Mouse (Mus musculus) lung, postnatal 0 days (tissue): Measurements from ENCODE around the gene Dus2. TPM values are rescaled to one million over a fixed set of nuclear protein-coding genes. Genes with fewer than 3 reads are reported as not detected.

Experiments
- ATAC-seq: fragments of 200-750 bp; cut with Nextera tagmentation; 2 replicates; pipeline ENCODE4 v1.8.0; 2017; ENCODE audit warnings: moderate library complexity
- DNase-seq: peaks from one replicate; pipeline ENCODE4 v3.0.0-alpha.2; 2016; ENCODE audit warnings: low spot score
- H3K27ac ChIP-seq: fragments of 300-500 bp; sonication (generic); 2 replicates; pipeline ENCODE4 v1.5.1; 2014; ENCODE audit warnings: antibody characterized with exemption, mild to moderate bottlenecking, low read length, mixed read lengths
- H3K27me3 ChIP-seq: fragments of 300-500 bp; sonication (generic); replicated peaks from 2 replicates; pipeline ENCODE4 v1.6.1; 2014; ENCODE audit warnings: low read length, mixed read lengths; ENCODE audit not compliant: insufficient read depth
- H3K36me3 ChIP-seq: fragments of 300-500 bp; sonication (generic); 2 replicates; pipeline ENCODE4 v1.6.1; 2014; ENCODE audit warnings: low read length, mixed read lengths; ENCODE audit not compliant: insufficient read depth
- H3K4me1 ChIP-seq: fragments of 300-500 bp; sonication (generic); 2 replicates; pipeline ENCODE4 v1.6.1; 2014; ENCODE audit warnings: antibody characterized with exemption, low read depth, low read length, mixed read lengths; ENCODE audit not compliant: insufficient read depth
- H3K4me2 ChIP-seq: fragments of 300-500 bp; sonication (generic); replicated peaks from 2 replicates; pipeline ENCODE4 v1.6.1; 2014; ENCODE audit warnings: low read depth, mild to moderate bottlenecking, low read length, moderate library complexity, mixed read lengths
- H3K4me3 ChIP-seq: fragments of 300-500 bp; sonication (generic); 2 replicates; pipeline ENCODE4 v1.5.1; 2014; ENCODE audit warnings: low read depth, low read length
- H3K9ac ChIP-seq: fragments of 300-500 bp; sonication (generic); replicated peaks from 2 replicates; pipeline ENCODE4 v1.6.1; 2014; ENCODE audit warnings: low read depth, mild to moderate bottlenecking
- H3K9me3 ChIP-seq: fragments of 300-500 bp; sonication (generic); 2 replicates; pipeline ENCODE4 v1.6.1; 2016; ENCODE audit warnings: low read length, mixed read lengths
- CTCF ChIP-seq: IDR thresholded peaks from 2 replicates; pipeline ENCODE4 v1.5.1; 2016; ENCODE audit warnings: antibody characterized with exemption, mild to moderate bottlenecking
- EP300 ChIP-seq: IDR thresholded peaks from 2 replicates; pipeline ENCODE4 v1.6.1; 2016; ENCODE audit warnings: antibody characterized with exemption, mild to moderate bottlenecking, control low read depth
- WGBS: fragments of 180-500 bp; shearing (Covaris S2); extraction: QIAGEN DNeasy Blood & Tissue Kit; methylation state at CpG from one replicate; pipeline ENCODE4 v1.1.7; 2014; 5-methylcytosine and 5-hydroxymethylcytosine counted together
- microRNA-seq: library from miRNA; unstranded; fragments of <30 nt; microRNA quantifications from one replicate; pipeline ENCODE4, GENCODE M21; 2016
- polyA plus RNA-seq: library from polyadenylated mRNA; unstranded; fragments of >200 nt; fragmentation: Nextera tagmentation; extraction: Ambion mirVana; gene quantifications from 2 replicates; pipeline ENCODE4 v1.2.1, GENCODE M21; 2015

The Dus2 gene
- polyA plus RNA-seq, 1 experiment from 2014 or later, result 7.4 TPM

- DNase-seq (no peak), ATAC-seq (no peak)
- no peak overlapping the region for H3K9ac ChIP-seq
- peaks cover 4% of the 10 kb centered on the region; the same call in 1 of the 2 replicates for H3K36me3 ChIP-seq
- H3K27me3 ChIP-seq, result no peaks in the 10 kb centered on the region
- TF ChIP-seq CTCF, result no peak
- no peak for TF ChIP-seq EP300
- no peak overlapping the region for H3K4me3 ChIP-seq
- H3K27ac ChIP-seq, result no peak overlapping the region
- WGBS, result 94% methylated on average over 5 of the region's 5 CpGs
- H3K4me1 ChIP-seq, result no peaks in the 10 kb centered on the region
- no peak overlapping the region for H3K4me2 ChIP-seq
- H3K9me3 ChIP-seq, result no peaks in the 10 kb centered on the region
Observed at GRCm38 (mm10) chr8:106075863-106076174, 84.7 kb downstream of the Dus2 start.

GRCm38 (mm10) chr8:106076612-106077011 lies 85.5 kb downstream of the Dus2 start:
- no peak overlapping the region for H3K27ac ChIP-seq
- H3K4me1 ChIP-seq, result no peaks in the 10 kb centered on the region
- no peak overlapping the region for H3K4me2 ChIP-seq
- no peaks in the 10 kb centered on the region for H3K27me3 ChIP-seq
- WGBS, result 75% methylated on average over 5 of the region's 5 CpGs
- no peak overlapping the region for H3K4me3 ChIP-seq
- H3K36me3 ChIP-seq, result peaks cover 4% of the 10 kb centered on the region; the same call in 1 of the 2 replicates
- no peak overlapping the region for H3K9ac ChIP-seq
- TF ChIP-seq CTCF (peak; percentile 54), EP300 (no peak)
- DNase-seq (peak; percentile 47), ATAC-seq (no peak)
- H3K9me3 ChIP-seq, result no peaks in the 10 kb centered on the region

DNA sequence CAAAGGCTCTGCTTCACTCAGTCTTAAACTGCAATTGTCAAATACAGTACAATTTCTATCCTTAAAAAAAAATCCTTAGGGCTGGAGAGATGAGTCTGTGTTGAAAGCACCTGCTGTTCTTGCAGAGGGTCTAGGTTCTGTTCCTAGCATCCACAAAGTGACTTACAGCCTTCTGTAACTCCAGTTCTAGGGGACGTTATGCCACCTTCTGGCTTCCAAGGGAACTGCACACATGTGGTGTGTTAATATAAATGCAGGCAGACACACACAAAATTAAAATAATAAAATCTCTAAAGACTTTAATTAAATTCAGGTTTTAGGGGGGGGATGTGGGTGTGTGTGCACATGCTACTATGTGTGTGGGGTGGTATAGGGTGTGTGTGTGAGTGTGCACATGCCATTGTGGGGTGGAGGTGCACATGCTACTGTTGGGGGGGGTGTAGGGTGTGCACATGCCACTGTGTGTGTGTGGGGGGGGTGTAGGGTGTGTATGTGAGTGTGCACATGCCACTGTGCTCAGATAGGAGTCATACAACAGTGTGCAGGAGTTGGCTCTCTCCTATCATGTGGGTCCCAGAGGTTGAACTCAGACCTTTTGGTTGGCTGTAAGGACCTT lies 86.4 kb downstream of the Dus2 start:
- no peak for TF ChIP-seq EP300
- TF ChIP-seq CTCF, result peak; percentile 43
- ATAC-seq (no peak), DNase-seq (no peak)
- H3K36me3 ChIP-seq, result peaks cover 4% of the 10 kb centered on the region; the same call in 1 of the 2 replicates
- no peak overlapping the region for H3K9ac ChIP-seq
- no peak overlapping the region for H3K4me3 ChIP-seq
- whole genome bisulfite sequencing, result 100% methylated on average over 1 of the region's 1 CpGs
- H3K9me3 ChIP-seq, result no peaks in the 10 kb centered on the region
- no peaks in the 10 kb centered on the region for H3K4me1 ChIP-seq
- no peak overlapping the region for H3K4me2 ChIP-seq
- H3K27me3 ChIP-seq, result no peaks in the 10 kb centered on the region
- H3K27ac ChIP-seq, result no peak overlapping the region

DNA sequence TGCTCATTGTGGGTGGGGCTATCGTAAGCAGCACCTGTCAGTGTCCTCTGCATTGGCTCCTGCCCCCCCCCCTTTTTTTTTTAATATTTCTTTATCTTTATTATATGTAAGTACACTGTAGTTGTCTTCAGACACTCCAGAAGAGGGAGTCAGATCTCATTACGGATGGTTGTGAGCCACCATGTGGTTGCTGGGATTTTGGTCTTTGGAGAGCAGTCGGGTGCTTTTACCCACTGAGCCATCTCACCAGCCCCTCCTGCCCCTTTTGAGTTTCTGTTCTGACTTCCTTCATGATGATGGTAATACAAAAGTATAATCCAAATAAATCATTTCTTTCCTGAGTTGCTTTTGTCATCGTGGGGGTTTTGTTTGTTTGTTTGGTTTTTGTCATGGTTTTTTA lies 111.2 kb downstream of the Dus2 start:
- Histone ChIP-seq H3K9me3 (no peaks in the 10 kb centered on the region), H3K27ac (no peak overlapping the region), H3K4me2 (no peak overlapping the region), H3K4me3 (no peak overlapping the region), H3K27me3 (no peaks in the 10 kb centered on the region), H3K4me1 (no peaks in the 10 kb centered on the region), H3K36me3 (peaks cover 15% of the 10 kb centered on the region), H3K9ac (no peak overlapping the region)
- 79% methylated on average over 4 of the region's 4 CpGs for WGBS
- ATAC-seq, result no peak
- no peak for TF ChIP-seq CTCF
- no peak for TF ChIP-seq EP300
- DNase-seq, result no peak

Small RNAs within 50 kb of the gene (microRNA-seq; reads per million reads assigned to microRNA genes)
- not detected for gene Mir7074

Other genes with a start within 250 kb of the Dus2 start
- 19.5 and 24.4 TPM in 2 replicates for gene Gfod2, start 232.7 kb upstream of the Dus2 start, polyA plus RNA-seq
- 10.5 and 10.9 TPM in 2 replicates for gene Ranbp10, start 164.0 kb upstream of the Dus2 start, polyA plus RNA-seq
- gene Tsnaxip1, start 163.6 kb upstream of the Dus2 start, polyA plus RNA-seq, result 2.9 and 3.7 TPM in 2 replicates
- 14.3 and 15.9 TPM in 2 replicates for gene Cenpt, start 138.1 kb upstream of the Dus2 start, polyA plus RNA-seq
- 46.3 and 50.1 TPM in 2 replicates for gene Thap11, start 136.2 kb upstream of the Dus2 start, polyA plus RNA-seq
- 82.3 and 97.4 TPM in 2 replicates for gene Nutf2, start 130.8 kb upstream of the Dus2 start, polyA plus RNA-seq
- gene Edc4, start 110.5 kb upstream of the Dus2 start, polyA plus RNA-seq, result 17.4 and 19.8 TPM in 2 replicates
- 0.27 and 0.48 TPM in 2 replicates for gene Nrn1l, start 97.8 kb upstream of the Dus2 start, polyA plus RNA-seq
- 19.0 and 21.5 TPM in 2 replicates for gene Pskh1, start 90.9 kb upstream of the Dus2 start, polyA plus RNA-seq
- gene Ctrl, start 57.5 kb upstream of the Dus2 start, polyA plus RNA-seq, result 0.42 and 0.54 TPM in 2 replicates
- gene Psmb10, start 52.9 kb upstream of the Dus2 start, polyA plus RNA-seq, result 75.9 and 77.2 TPM in 2 replicates
- gene Lcat, start 48.0 kb upstream of the Dus2 start, polyA plus RNA-seq, result 0.63 and 0.74 TPM in 2 replicates
- gene Slc12a4, start 25.2 kb upstream of the Dus2 start, polyA plus RNA-seq, result 29.2 and 33.9 TPM in 2 replicates
- 0.13 TPM in 1 of 2 replicates, not detected in the other for gene Dpep3, start 11.9 kb upstream of the Dus2 start, polyA plus RNA-seq
- gene Dpep2nb, start 14.6 kb downstream of the Dus2 start, polyA plus RNA-seq, result 0.12 TPM in 1 of 2 replicates, not detected in the other
- gene Ddx28, start 20.5 kb downstream of the Dus2 start, polyA plus RNA-seq, result 10.5 and 11.4 TPM in 2 replicates
- gene Nfatc3, start 67.5 kb downstream of the Dus2 start, polyA plus RNA-seq, result 3.4 and 4.2 TPM in 2 replicates
- gene Esrp2, start 145.6 kb downstream of the Dus2 start, polyA plus RNA-seq, result 38.4 and 38.6 TPM in 2 replicates
- 10.6 and 10.8 TPM in 2 replicates for gene Pla2g15, start 159.1 kb downstream of the Dus2 start, polyA plus RNA-seq
- gene Slc7a6, start 177.5 kb downstream of the Dus2 start, polyA plus RNA-seq, result 38.9 and 39.7 TPM in 2 replicates
- gene Slc7a6os, start 219.6 kb downstream of the Dus2 start, polyA plus RNA-seq, result 19.0 and 22.6 TPM in 2 replicates
- gene Prmt7, start 219.6 kb downstream of the Dus2 start, polyA plus RNA-seq, result 19.4 and 19.5 TPM in 2 replicates